Mouse (Mus musculus) left cerebral cortex, postnatal 25 days (tissue): ENCODE results near the gene Arhgap44. TPM values are rescaled to one million over a fixed set of nuclear protein-coding genes. Genes with fewer than 3 reads are reported as not detected.

Experiments used
- DNase-seq, 2 experiments: peaks; one replicate each; pipeline ENCODE4 v3.0.0; 2022; ENCODE audit warnings: low spot score in 2 of 2, mixed read lengths in 1 of 2
- intact Hi-C: fragments of 180-260 bp; cut with DNase I; formaldehyde crosslinking; loops from one replicate; pipeline ENCODE4 v1.15.1; 2025
- total RNA-seq, 2 experiments: library from RNA; stranded (reverse); gene quantifications; 2 replicates each; pipeline ENCODE4 v1.2.3; 2021

The Arhgap44 gene
- total RNA-seq, 2 experiments from 2014 or later: 148 to 149 TPM

DNA sequence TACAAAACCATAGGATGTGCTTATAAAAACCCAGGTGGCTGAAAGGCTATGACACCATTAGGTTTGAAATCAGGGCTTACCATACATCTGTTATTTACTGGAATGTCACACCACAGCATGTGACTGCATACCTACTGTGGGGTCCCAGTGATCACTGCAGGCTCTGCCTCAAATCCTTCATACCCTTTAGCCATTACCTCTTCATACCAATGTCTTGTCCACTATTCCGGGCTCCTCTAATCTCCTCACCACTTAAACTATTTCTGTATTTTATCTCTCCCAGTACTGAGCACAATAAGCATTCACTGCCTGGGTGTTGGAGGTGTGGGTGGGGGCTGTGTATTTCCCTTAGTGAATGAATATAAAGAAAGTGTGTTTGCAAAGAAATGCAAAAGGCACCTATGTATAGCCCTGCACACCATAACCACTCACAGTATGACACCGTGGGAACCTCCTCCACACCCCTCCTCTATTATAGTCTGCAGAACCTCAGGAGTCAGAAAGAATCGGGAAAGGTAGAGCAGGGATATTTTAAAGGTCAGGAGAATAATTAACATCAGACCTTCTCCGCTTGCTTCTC, 19.8 kb downstream of the Arhgap44 start:
- peak in 1 of 2 experiments; percentile 55 for DNase-seq
- intact Hi-C loops: no loop called here

DNA sequence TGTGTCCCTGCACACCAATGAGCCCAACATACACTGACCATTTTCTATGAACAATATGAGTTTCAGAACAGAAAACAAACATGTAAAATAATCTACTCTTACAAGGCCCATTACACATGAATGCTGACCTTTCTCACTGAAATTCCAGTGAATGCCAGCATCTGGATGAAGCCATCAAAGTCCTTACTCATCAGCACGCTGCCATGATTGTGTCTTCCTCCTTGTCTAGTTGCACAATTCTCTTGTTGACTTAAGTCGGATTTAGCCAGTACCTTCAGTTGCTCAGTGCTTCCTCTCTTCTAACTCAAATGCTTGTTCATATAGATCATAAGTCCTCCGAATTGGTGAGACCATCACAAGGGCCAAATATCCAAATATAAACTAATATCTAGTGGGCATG, 23.7 kb downstream of the Arhgap44 start:
- no peak for DNase-seq
- intact Hi-C loops: loop anchor here (5.0 kb wide), 1 partner anchor 82 kb away; no protein-coding TSS in a partner anchor

DNA sequence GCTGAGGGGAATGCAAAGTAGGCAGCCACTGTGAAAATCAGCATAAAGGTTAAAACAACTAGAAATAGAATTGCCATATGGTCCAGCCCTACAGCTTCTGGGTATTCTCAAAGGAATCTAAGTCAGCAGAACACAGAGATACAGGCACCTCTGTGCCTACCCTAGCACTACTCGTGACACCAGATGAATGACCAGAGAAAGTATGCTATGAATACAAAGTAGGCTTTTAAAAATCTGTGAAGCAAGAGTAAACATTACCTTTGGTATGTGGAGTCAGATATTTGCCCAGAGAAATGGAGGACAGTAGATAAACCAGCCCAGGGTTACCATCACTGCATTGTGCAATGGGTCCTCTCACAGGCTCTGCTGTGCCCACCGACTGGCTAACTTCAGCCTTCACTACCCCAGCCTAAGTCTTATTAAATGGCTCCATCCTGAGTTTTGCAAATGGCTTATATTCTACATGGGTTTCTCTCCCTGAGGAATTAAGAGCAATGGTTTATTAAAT, 25.6 kb downstream of the Arhgap44 start:
- peak in 1 of 2 experiments; percentile 50 for DNase-seq
- intact Hi-C loops: loop anchor here (1.0 to 5.0 kb wide), 2 partner anchors 24 to 80 kb away; no protein-coding TSS in a partner anchor

DNA sequence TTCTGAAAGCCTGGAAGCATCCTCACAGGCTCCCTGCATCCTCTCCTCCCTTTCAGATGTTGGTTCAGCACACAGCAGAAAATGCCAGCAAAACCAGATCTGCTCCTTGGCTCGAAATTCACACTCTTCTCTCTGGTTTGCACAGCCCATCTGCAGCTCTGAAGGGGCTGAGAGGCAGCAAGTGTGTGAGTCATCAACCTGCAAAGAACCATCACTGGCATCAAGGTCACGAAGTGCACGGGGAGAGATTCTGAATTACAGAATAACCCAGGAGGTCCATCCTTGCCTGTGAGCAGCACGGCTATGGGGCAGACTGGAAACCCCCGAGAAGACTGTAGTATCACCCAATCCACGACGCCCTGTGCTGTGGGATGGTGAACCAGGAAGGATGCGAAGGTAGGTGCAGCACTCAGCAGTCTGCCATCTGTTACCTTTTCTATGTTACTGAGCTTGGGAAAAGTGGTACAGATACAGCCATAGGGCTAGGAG, 27.5 kb downstream of the Arhgap44 start:
- peak; percentile 62 to 84 for DNase-seq
- intact Hi-C loops: loop anchor here (5.0 kb wide), 1 partner anchor 78 kb away; no protein-coding TSS in a partner anchor

DNA sequence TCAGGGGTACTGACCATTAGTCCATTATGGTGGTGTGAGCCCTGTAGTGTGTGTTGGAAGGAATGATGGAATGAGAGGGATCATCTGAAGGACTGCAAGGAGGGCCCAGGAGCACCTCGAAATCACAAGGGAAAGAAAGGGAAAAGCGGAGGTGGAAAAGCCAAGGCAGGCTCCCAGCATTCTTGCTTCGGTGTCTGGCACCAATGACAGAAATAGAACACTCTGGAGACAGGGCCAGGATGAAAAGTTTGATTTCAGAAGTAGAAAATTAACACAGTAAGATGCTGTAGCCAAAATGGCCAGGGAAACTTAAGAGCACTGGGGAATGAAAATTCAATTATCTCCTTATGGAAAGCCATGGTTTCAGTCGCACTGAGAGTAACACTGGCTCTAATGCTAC, 29.1 kb downstream of the Arhgap44 start:
- intact Hi-C loops: no loop called here
- peak in 1 of 2 experiments; percentile 66 for DNase-seq

DNA sequence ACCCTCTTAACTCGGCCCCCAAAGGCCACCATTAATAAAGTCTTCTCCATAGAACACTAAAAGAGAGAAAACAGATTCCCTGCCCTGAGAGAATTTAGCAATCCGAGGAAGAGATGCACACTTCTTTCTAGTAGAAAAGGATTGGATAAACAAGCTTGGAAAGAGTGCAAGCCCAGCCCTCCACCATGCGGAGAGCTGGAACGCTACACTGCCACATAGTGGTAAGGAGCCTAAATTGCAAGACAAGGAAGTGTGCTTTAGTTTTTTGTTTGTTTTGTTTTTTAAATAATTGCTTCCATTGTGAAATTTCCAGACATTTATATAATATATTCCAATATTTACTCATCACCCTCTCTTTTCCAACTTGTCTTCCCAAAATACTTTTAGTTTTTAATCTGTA, 33.7 kb downstream of the Arhgap44 start:
- intact Hi-C loops: no loop called here
- DNase-seq: no peak

DNA sequence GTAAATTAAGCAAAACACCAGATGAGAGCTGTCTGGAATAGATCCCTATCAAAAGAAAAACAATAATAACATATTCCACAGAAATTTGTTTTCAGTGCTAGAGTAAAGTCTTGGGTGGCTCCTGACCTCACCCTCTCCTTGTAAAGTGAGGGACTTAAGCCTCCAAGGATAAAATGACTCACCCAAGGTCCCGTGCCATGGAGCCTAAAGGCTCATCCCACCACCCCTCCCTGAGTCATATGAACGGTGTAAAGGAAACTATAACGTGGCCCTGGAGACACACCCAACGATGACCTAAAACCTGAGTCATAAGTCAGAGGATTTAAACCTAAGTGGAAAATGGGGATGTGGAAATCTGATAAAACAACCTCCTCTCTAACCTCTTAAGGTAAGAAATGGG, 34.1 kb downstream of the Arhgap44 start:
- intact Hi-C loops: no loop called here
- DNase-seq: no peak

DNA sequence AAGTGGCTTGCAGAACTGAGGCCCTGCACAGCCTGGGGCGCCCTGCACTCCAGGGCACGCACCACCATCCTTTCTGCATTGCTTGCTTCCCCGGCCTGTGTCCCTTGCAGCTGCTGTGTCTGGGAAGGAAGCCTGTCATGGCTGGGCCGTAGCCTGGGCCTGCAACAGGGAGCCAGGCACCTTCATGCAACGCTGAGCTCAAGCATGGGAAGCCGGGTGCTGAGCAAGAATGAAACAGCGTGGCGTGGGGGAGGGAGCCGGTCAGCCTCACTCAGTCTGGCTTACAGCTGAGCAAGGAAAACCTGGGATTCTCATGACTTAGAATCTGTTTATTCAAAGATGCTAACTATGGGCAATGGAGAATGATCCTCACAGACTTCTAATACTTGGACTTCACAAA, 36.2 kb downstream of the Arhgap44 start:
- DNase-seq: peak; percentile 62 to 74
- intact Hi-C loops: no loop called here

DNA sequence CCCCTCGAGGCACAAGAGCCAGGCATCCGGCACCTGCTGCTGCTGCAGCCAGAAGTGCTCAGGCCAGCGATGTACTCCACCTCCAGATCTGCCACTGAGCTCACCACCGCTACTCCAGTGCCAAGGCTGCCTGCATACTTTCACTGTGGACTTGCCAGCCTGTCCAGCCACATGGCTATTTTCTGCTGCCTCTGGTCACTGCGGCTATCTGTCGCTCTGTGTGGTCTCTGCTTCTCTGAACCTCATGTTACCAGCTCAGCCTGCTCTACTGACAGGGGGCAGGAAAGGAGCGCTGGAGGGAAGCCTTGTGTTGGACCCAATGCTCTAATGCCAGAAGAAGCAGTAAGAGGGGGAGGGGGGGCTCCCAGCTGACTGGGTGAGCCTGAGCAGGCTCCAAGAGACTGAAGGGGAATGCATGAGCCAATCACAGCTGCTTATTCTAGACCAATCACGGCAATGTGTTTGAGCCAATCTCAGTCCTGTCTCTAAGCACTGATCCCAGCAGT, 37.8 kb downstream of the Arhgap44 start:
- intact Hi-C loops: no loop called here
- peak; percentile 43 to 55 for DNase-seq

DNA sequence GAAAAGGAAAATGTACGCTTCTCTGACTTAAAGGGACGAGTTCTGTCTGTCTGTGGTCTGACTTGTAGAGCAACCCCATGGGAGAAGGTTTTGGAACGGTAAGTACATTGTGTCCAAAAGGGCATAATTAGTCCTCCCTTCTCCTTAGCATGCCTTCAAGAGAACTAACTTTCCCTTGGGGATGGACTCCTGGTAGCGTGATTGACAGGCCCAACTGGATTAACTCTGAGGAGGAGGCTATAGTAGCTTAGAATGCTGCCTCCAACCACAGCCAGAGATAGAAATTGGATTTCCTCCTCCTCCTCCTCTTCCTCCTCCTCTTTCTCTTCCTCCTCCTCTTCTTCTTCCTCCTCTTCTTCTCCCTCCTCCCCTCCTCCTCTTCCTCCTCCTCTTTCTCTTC, 42.5 kb downstream of the Arhgap44 start:
- no peak for DNase-seq
- intact Hi-C loops: no loop called here

DNA sequence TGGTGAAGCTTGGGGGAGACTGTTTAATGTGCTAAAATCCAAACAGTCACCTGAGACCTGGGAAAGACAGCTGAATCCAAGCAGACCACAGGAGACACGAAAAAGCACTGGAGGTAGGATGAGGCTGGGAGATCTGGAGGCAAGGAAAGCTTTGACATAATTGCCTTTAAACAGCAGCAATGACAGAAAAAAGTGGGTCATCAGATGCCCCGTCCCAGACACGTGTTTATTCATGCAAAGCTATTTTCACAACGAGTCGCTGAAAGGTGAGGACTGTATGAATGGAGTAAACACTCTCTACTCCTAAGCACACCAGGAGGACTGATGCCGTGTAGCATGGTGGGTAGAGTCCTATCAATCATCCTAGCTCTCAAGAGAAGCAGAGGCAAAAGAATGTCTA, 47.0 kb downstream of the Arhgap44 start:
- intact Hi-C loops: no loop called here

DNA sequence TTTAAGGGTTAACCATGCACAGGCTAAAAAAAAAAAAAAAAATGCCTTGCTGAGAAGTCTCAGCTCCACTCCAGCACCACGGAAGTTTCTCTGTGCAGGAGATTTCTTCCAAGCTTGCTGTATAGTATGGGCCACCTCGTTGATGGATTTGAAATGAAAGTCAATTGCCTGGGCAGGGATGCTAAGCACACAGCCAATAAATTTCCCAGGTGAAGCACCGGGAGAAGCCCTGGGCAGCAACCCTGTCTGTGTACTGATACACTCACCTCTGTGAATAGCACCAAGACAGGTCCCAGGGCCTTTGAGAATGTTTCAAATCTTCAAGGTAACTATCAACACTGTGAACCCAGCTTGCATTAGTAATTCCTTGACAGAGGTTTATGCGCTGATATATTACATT, 50.7 kb downstream of the Arhgap44 start:
- intact Hi-C loops: no loop called here
- no peak for DNase-seq

More for the DNA sequence above, 47.0 kb downstream of the Arhgap44 start:
- DNase-seq: no peak

DNA sequence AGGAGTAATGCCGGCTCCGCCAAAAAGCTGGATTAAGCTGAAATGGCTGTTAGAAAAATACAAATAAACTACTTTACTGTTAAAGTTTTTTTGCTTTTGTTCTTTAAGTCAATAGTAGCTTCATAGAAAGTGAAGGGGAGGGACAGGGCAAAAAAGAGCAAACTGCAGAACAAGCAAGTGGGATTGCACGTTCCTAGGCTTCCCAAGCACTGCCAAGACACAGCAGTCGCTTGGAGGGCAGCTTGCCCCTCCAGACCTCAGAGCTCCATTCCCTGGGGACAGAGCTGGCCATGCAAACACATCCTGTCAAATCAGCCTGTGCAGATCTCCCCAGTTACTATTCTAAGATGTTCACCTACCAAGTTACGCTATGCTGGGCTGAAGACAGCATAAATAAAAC, 51.1 kb downstream of the Arhgap44 start:
- intact Hi-C loops: no loop called here
- no peak for DNase-seq

DNA sequence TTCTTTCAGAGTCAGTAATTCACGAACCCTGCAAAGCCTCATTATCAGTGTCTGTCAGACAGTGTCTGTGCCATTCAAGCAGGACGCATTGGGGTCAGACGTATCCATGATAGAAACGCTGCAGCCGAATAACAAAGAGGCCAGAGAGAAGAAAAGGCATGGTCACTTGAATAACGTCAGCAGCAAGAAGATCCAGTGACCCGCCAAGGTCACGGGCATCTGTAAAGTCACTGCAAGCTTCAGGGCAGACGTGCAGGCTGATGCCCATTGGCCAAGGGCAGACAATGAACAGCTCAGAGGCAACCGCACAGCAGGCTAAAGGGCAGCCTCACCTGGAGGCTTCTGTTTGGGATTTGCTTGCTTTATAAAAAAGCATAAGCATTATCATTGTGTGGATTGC, 52.7 kb downstream of the Arhgap44 start:
- DNase-seq: no peak
- intact Hi-C loops: no loop called here

DNA sequence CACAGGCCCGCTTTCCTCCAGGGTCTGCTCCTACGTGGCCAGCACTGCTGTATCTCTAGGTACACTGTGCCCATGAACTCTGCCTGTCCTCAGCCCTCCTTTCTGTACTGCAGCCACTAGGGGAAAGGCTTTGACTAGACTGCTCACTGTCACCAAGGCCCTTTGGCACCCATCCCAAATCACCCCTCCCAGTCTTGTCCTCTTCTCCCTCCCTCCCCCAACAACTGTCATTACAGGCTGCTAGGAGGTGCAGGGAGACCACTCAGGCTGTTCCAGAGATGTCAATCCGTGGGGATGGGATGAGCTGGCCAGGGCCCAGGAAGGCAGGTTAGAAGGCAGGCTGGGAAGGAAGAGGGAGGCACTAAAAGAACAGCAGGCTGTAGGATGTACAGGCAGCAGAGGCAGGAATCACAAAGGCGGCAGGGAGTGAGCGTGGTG, 55.0 kb downstream of the Arhgap44 start:
- intact Hi-C loops: no loop called here
- DNase-seq: no peak

DNA sequence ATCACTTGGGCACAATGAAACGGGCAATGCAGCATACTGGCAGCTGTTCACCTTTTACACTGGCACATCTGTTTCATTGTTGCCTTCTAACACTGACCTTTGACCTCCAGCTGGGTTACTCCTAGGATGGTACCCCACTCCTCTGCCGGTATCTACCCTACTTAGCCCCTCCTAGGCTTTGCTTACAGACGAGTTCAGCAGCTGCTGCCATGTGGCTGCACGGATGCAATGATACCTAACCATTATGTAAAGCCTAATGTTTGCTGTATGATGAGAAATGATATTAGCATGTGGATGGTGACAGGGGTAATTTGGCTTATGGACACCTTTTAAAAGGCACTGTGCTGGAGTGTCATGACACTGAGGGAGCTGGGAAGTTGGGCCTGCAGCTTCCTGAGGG, 55.6 kb downstream of the Arhgap44 start:
- intact Hi-C loops: no loop called here
- no peak for DNase-seq

DNA sequence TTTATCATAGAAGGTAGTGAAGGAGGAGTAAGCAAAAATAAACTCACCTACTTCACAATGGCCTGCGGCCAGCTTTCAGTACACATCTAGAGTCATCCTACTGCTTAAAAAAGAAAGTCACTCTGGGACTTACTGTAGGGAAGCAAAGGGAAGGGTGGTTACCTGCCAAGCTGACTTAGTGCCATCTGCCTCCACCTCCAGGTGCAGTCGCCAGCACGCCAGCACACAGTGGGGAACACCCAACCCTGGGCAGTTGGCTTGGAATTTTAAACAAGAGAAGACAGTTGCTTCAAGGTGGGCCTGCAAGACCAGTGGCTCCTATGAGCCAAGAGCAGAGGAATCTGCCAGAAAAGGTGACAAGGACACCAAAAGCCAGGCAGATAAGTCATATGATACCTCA, 58.7 kb downstream of the Arhgap44 start:
- intact Hi-C loops: loop anchor here (5.0 kb wide), 1 partner anchor 53 kb away; the partner anchor contains the start of gene 1700086D15Rik
- DNase-seq: no peak

DNA sequence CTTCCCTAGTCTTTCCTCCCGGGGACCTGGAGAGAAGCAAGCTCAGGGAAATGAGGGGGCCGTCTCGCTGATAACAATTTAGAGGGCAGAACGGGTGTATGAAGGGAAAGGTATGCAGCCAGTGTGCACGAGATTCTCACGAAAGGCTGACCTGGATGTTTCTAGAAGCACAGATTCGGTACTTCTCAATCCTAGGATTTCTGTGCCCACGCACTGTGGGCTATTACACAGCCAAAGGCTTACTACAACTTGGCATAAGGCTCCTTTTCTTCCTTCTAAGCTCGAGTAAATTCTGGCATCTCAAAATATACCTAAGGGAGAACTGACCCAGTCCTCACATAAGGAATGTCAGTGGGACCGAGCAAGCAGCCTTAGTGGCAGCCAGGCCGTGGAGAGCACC, 61.6 kb downstream of the Arhgap44 start:
- intact Hi-C loops: loop anchor here (2.0 to 5.0 kb wide), 2 partner anchors 42 to 56 kb away; partner anchors contain the start of gene 1700086D15Rik
- DNase-seq: peak in 1 of 2 experiments; percentile 70

DNA sequence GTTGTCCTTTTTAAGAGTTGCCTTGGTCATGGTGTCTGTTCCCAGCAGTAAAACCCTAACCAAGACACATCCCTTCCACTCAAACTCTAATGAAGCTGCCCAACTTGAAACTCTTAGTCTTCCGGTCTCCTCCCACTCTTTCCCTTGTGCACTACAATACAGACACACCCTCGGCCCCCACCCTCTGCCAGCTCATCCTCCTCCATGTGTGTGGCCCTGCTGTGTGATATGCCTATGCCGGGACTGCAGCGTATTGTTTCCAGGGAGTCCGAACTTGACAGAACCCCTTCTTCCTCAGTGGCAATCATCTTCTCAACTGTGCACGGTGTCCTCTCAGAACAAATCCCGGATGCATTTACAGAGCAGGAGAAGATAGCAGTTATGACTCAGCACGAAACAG, 62.7 kb downstream of the Arhgap44 start:
- intact Hi-C loops: loop anchor here (2.0 to 5.0 kb wide), 2 partner anchors 41 to 57 kb away; partner anchors contain the start of gene 1700086D15Rik

DNA sequence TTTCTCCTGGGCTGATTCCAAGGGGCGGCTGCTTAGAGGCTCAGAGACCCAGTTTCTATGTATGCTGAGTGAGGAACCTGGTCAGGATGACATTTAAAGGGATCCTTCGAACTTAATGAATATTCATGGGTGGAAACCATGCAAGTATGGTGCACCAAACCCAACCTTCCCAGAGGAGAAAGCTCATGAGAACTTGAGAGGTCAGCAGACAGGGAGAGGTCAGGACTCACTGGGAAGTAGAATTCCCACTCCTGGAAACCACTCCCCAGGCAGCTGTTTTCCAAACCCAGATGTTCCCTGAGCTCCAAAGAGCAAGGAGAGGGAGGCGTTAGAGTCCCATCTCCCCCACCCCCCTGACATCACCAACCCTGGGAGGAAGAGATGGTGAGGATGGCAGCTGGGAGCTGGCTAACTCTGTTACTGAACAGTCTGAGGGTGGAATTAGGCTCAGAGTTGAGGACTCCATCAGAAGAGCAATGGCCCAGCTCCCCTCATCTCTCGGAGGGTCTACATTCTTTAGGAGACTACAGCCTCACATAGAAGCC, 65.2 kb downstream of the Arhgap44 start:
- intact Hi-C loops: no loop called here

More for the DNA sequence above, 62.7 kb downstream of the Arhgap44 start:
- no peak for DNase-seq

DNA sequence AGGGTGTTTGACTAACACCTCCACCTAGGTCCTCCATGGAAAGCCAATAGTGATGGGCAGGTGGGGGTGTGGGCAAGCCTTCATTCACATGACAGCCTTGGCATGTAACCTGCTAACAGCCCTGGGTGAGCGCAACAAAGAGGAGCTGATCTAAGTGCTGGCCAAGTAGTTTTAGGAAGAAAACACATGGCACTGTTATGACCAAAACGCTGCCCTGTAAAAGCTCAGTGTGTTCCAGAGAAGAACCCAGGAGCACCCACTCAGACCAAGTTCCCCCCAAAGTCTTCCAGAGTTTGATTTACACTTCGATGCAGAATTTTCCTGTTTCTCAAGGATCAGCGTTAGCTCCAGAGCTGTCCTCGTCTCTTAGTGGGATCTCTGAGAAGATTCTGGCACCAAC, 65.9 kb downstream of the Arhgap44 start:
- no peak for DNase-seq
- intact Hi-C loops: no loop called here

More for the DNA sequence above, 65.2 kb downstream of the Arhgap44 start:
- no peak for DNase-seq
